Mouse (Mus musculus): ENCODE results near the gene Zfp771.
"Not testable (repeated sequence)": the region's sequence is repeated elsewhere in the genome, so short reads cannot be mapped to it uniquely, and the experiment has no call there.

Zfp771 gene

GRCm38 (mm10) chr7:127217901-127218642 lies 26.0 kb upstream of the Zfp771 start:
- DNase-seq = no peak

- DNase-seq = no peak
Observed at GRCm38 (mm10) chr7:127218670-127219069, 25.4 kb upstream of the Zfp771 start.

GRCm38 (mm10) chr7:127220440-127220839 lies 23.6 kb upstream of the Zfp771 start:
- DNase-seq = no peak

- no peak for DNase-seq
Observed at GRCm38 (mm10) chr7:127223106-127223505, 21.0 kb upstream of the Zfp771 start.

- DNase-seq = no peak
Observed at GRCm38 (mm10) chr7:127223515-127224478, 20.3 kb upstream of the Zfp771 start.

- DNase-seq = no peak
Observed at GRCm38 (mm10) chr7:127224616-127225015, 19.5 kb upstream of the Zfp771 start.

GRCm38 (mm10) chr7:127225147-127225995 lies 18.7 kb upstream of the Zfp771 start:
- DNase-seq = no peak

- peak; percentile 70 for DNase-seq
Observed at GRCm38 (mm10) chr7:127228615-127229303, 15.3 kb upstream of the Zfp771 start.

- no peak for DNase-seq
Observed at GRCm38 (mm10) chr7:127231376-127231775, 12.7 kb upstream of the Zfp771 start.

GRCm38 (mm10) chr7:127231826-127232621 lies 12.1 kb upstream of the Zfp771 start:
- DNase-seq = no peak

GRCm38 (mm10) chr7:127232622-127233367 lies 11.3 kb upstream of the Zfp771 start, which contains the start of the genes Zfp553 and Sept1:
Gene Zfp553 (plus strand): TSS chr7:127233061.
Gene Sept1 (minus strand): TSS chr7:127233130.
- DNase-seq = peak; percentile 85

- no peak for DNase-seq
Observed at GRCm38 (mm10) chr7:127233368-127233749, 10.7 kb upstream of the Zfp771 start.

GRCm38 (mm10) chr7:127233765-127234164 lies 10.3 kb upstream of the Zfp771 start:
- no peak for DNase-seq

- DNase-seq = no peak
Observed at GRCm38 (mm10) chr7:127234777-127235176, 9.3 kb upstream of the Zfp771 start.

- no peak for DNase-seq
Observed at GRCm38 (mm10) chr7:127243361-127243867, 660 bp upstream of the Zfp771 start.

- DNase-seq = no peak
Observed at GRCm38 (mm10) chr7:127244658-127245510, 810 bp downstream of the Zfp771 start.

GRCm38 (mm10) chr7:127250511-127250910 lies 6.4 kb downstream of the Zfp771 start:
- DNase-seq = not testable (repeated sequence)

- no peak for DNase-seq
Observed at GRCm38 (mm10) chr7:127252414-127252813, 8.3 kb downstream of the Zfp771 start.

- DNase-seq = no peak
Observed at GRCm38 (mm10) chr7:127253341-127253740, 9.3 kb downstream of the Zfp771 start.

All from cerebellum, adult 11 months (tissue).